25 mouse cellular contexts compared by ENCODE assay signal in genomic region chr1:30289073-30289472, GRCm38 (mm10).
"Had no signal": no experiment of that assay in that cellular context is flagged by ENCODE, and none has a peak within 500 bp of the region (broad histone marks: within the 10 kb centered on the region; RNA-seq: fewer than 3 reads in every experiment).

No protein-coding gene starts in this region.

- H3K27me3 ChIP-seq: heart, embryonic 12.5 days; intestine, embryonic 15.5 days; limb, embryonic 12.5 days had no signal

- H3K9me3 ChIP-seq: heart, embryonic 10.5 days; heart, embryonic 12.5 days; hindbrain, embryonic 10.5 days; intestine, embryonic 15.5 days; limb, embryonic 10.5 days; limb, embryonic 12.5 days had no signal

- H3K4me2 ChIP-seq: heart, embryonic 12.5 days; hindbrain, embryonic 14.5 days; intestine, embryonic 15.5 days; limb, embryonic 12.5 days had no signal

- H3K9ac ChIP-seq: forebrain, postnatal 0 days; heart, embryonic 12.5 days; hindbrain, embryonic 14.5 days; intestine, embryonic 15.5 days; limb, embryonic 12.5 days had no signal

- H3K4me3 ChIP-seq: gastrocnemius, adult 2 months; heart, embryonic 10.5 days; heart, embryonic 12.5 days; hindbrain, embryonic 10.5 days; intestine, embryonic 15.5 days; layer of hippocampus, adult 2 months; left cerebral cortex, adult 2 months; limb, embryonic 10.5 days; limb, embryonic 12.5 days had no signal

- H3K36me3 ChIP-seq: heart, embryonic 10.5 days; heart, embryonic 12.5 days; hindbrain, embryonic 10.5 days; intestine, embryonic 15.5 days; limb, embryonic 10.5 days; limb, embryonic 12.5 days had no signal

- ATAC-seq: forebrain, postnatal 0 days; hindbrain, embryonic 16.5 days; inflammation-experienced regulatory T-cells, adult 6 months; intestine, embryonic 15.5 days; intestine, postnatal 0 days had no signal

- H3K27ac ChIP-seq: gastrocnemius, adult 2 months; heart, embryonic 10.5 days; hindbrain, embryonic 10.5 days; hindbrain, embryonic 14.5 days; intestine, embryonic 15.5 days; layer of hippocampus, adult 2 months; left cerebral cortex, adult 2 months; limb, embryonic 10.5 days; limb, embryonic 12.5 days had no signal

- DNase-seq: forebrain, postnatal 0 days; gastrocnemius, adult 2 months; gastrocnemius, postnatal 10 days; gastrocnemius, postnatal 25 days; heart, adult 18-20 months; heart, postnatal 10 days; heart, postnatal 4 days; kidney, adult 18-20 months; kidney, adult 8-10 months; kidney, postnatal 10 days; kidney, postnatal 25 days; kidney, postnatal 4 days; liver had no signal

- H3K4me1 ChIP-seq: heart, embryonic 10.5 days; heart, embryonic 12.5 days; hindbrain, embryonic 10.5 days; intestine, embryonic 15.5 days; limb, embryonic 10.5 days; limb, embryonic 12.5 days had no signal
